Mouse (Mus musculus): ENCODE measurements around the gene Isoc2a. TPM values are rescaled to one million over a fixed set of nuclear protein-coding genes. Genes with fewer than 3 reads are reported as not detected.
"Not testable (repeated sequence)": the region's sequence is repeated elsewhere in the genome, so short reads cannot be mapped to it uniquely, and the experiment has no call there.

Isoc2a gene
- polyA plus RNA-seq, 1 experiment from 2014 or later: 1.3 TPM

DNA sequence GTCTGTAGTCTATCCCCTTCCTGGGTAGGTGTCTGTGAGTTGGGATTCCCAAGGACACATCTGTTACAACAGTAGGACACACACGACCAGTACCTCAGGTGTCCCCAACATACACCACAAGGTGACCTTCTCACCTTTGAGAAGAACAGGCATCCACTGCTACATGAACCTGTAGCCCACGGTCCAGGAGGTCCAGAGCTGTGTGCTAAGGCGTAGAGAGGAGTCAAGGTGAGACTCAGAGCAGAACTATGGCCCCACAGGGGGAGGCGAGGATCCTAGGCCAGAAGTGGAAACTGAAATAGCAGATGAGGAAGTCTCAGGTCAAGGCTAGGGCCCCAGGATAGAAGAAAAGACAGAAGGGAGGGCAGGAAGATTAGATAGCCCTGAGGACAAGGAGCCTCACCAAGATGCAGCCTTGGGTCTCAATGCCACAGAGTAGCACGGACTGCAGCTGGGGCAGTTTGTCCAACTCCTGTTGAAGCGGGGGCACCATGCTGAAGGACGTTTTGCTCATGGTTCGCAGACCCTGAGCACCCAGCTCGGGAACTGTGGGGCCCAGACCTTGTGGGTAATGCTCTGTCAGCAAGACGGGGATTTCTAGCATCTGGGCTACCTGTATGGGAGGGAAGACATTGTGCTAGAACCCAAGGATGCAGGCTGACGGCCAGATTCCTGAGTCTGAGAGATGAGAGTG lies 26.2 kb upstream of the Isoc2a start:
- Histone ChIP-seq H3K36me3 (ENCODE audit: control insufficient read depth, insufficient read depth) (no peaks in the 10 kb centered on the region), H3K4me2 (replicated peaks; ENCODE audit: low read depth) (no peak overlapping the region), H3K4me3 (ENCODE audit: low read depth, low read length) (no peak overlapping the region), H3K9me3 (ENCODE audit: control insufficient read depth) (no peaks in the 10 kb centered on the region), H3K27me3 (replicated peaks; ENCODE audit: control insufficient read depth, insufficient read depth, low read length) (0 out of 2 replicates have a peak, but pooled peaks cover 3% of the 10 kb centered on the region), H3K4me1 (replicated peaks; ENCODE audit: control insufficient read depth, insufficient read depth, low read length) (no peaks in the 10 kb centered on the region), H3K9ac (ENCODE audit: low read depth, low read length) (no peak overlapping the region), H3K27ac (ENCODE audit: low read depth, low read length) (no peak overlapping the region)
- TF ChIP-seq CTCF (IDR thresholded peaks at IDR 0.05; ENCODE audit: low read depth): no peak
- no peak for ATAC-seq
- WGBS: 80% methylated on average over 11 of the region's 11 CpGs

DNA sequence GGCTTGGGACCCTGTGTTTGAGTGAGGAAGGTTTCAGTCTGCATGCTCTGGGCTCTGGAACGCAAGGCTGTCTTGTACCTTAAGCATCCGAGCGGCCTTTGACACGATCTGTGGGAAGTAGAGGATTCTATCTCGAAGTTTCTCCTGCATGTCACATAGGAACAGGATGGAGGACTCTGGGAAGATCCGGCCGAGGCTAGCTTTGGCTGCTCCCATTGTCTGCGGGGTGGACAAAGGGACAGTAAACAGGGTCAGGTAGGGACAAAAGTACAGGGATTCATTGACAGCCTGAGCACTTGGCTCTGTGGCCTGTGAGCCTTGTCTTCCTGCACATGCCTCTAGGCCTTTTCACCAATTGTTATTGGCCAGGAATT lies 25.7 kb upstream of the Isoc2a start:
- Histone ChIP-seq H3K27me3 (replicated peaks; ENCODE audit: control insufficient read depth, insufficient read depth, low read length) (no peaks in the 10 kb centered on the region), H3K9ac (ENCODE audit: low read depth, low read length) (no peak overlapping the region), H3K9me3 (ENCODE audit: control insufficient read depth) (no peaks in the 10 kb centered on the region), H3K4me2 (replicated peaks; ENCODE audit: low read depth) (no peak overlapping the region), H3K4me1 (replicated peaks; ENCODE audit: control insufficient read depth, insufficient read depth, low read length) (no peaks in the 10 kb centered on the region), H3K36me3 (ENCODE audit: control insufficient read depth, insufficient read depth) (no peaks in the 10 kb centered on the region), H3K4me3 (ENCODE audit: low read depth, low read length) (no peak overlapping the region), H3K27ac (ENCODE audit: low read depth, low read length) (no peak overlapping the region)
- ATAC-seq: no peak
- 78% methylated on average over 8 of the region's 8 CpGs for WGBS
- TF ChIP-seq CTCF (IDR thresholded peaks at IDR 0.05; ENCODE audit: low read depth): no peak

DNA sequence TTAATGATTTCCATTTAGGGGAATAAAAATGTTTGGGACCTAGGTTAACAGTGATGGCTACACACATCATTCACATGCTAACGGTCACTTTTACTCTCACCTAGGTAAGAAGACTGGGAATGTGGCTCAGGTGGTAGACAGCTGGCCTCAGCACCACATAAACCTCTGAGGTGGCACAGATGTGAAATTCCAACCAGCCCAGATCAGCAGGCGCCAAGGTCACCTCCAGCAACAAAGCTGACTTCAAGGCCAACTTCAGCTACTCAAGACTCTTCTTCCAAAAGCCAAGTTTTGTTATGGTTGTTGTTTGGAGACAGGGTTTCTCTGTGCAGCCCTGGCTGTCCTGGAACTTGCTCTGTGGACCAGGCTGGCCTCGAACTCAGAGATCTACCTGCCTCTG lies 23.3 kb upstream of the Isoc2a start:
- Histone ChIP-seq H3K4me2 (replicated peaks; ENCODE audit: low read depth) (no peak overlapping the region), H3K27ac (ENCODE audit: low read depth, low read length) (no peak overlapping the region), H3K9me3 (ENCODE audit: control insufficient read depth) (no peaks in the 10 kb centered on the region), H3K9ac (ENCODE audit: low read depth, low read length) (no peak overlapping the region), H3K4me3 (ENCODE audit: low read depth, low read length) (no peak overlapping the region), H3K4me1 (replicated peaks; ENCODE audit: control insufficient read depth, insufficient read depth, low read length) (no peaks in the 10 kb centered on the region), H3K27me3 (replicated peaks; ENCODE audit: control insufficient read depth, insufficient read depth, low read length) (0 out of 2 replicates have a peak, but pooled peaks cover 3% of the 10 kb centered on the region), H3K36me3 (ENCODE audit: control insufficient read depth, insufficient read depth) (no peaks in the 10 kb centered on the region)
- no peak for TF ChIP-seq CTCF (IDR thresholded peaks at IDR 0.05; ENCODE audit: low read depth)
- ATAC-seq: no peak
- WGBS: 78% methylated on average over 3 of the region's 3 CpGs

DNA sequence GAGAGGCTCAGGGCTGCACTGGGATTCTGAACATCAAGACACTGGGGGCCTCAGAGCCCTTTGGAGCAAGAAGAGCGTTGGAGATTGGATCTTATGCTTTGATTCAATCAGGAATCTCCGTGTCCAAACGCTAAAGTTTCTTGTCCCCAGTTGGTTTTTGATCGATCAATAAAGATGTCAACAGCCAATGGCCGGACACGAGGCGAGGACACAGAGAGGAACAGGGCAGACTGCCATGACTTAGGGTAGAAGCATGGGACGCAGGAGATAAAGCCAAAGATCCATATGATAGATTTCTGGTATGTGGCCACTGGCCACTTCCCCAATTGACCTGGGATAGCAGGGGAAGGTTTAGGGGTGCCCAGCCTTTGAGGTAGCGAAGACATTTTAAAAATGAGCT lies 20.4 kb upstream of the Isoc2a start:
- 81% methylated on average over 9 of the region's 9 CpGs for WGBS
- H3K4me2 ChIP-seq (replicated peaks; ENCODE audit: low read depth): no peak overlapping the region
- no peaks in the 10 kb centered on the region for H3K4me1 ChIP-seq (replicated peaks; ENCODE audit: control insufficient read depth, insufficient read depth, low read length)
- no peak for ATAC-seq
- no peak overlapping the region for H3K4me3 ChIP-seq (ENCODE audit: low read depth, low read length)
- no peak overlapping the region for H3K27ac ChIP-seq (ENCODE audit: low read depth, low read length)
- H3K36me3 ChIP-seq (ENCODE audit: control insufficient read depth, insufficient read depth): no peaks in the 10 kb centered on the region
- H3K9me3 ChIP-seq (ENCODE audit: control insufficient read depth): no peaks in the 10 kb centered on the region
- no peak overlapping the region for H3K9ac ChIP-seq (ENCODE audit: low read depth, low read length)
- 0 out of 2 replicates have a peak, but pooled peaks cover 3% of the 10 kb centered on the region for H3K27me3 ChIP-seq (replicated peaks; ENCODE audit: control insufficient read depth, insufficient read depth, low read length)
- TF ChIP-seq CTCF (IDR thresholded peaks at IDR 0.05; ENCODE audit: low read depth): no peak

DNA sequence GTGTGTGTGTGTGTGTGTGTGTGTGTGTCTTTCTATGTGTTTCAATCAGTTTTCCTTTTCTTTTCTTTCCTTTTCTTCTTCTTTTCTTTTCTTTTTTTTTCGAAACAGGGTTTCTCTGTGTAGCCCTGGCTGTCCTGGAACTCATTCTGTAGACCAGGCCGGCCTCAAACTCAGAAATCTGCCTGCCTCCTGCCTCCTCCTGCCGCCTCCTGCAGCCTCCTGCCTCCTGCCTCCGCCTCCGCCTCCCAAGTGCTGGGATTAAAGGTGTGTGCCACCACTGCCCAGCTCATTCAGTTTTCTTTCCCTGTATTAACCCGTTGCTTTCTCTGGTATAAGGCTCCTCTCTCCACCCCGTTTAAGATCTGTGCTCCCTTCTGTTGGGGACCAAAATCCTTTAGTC lies 19.6 kb upstream of the Isoc2a start:
- TF ChIP-seq CTCF (IDR thresholded peaks at IDR 0.05; ENCODE audit: low read depth): no peak
- no peaks in the 10 kb centered on the region for H3K9me3 ChIP-seq (ENCODE audit: control insufficient read depth)
- no peaks in the 10 kb centered on the region for H3K36me3 ChIP-seq (ENCODE audit: control insufficient read depth, insufficient read depth)
- 62% methylated on average over 7 of the region's 7 CpGs for WGBS
- no peaks in the 10 kb centered on the region for H3K4me1 ChIP-seq (replicated peaks; ENCODE audit: control insufficient read depth, insufficient read depth, low read length)
- ATAC-seq: no peak
- H3K27ac ChIP-seq (ENCODE audit: low read depth, low read length): no peak overlapping the region
- no peak overlapping the region for H3K9ac ChIP-seq (ENCODE audit: low read depth, low read length)
- 0 out of 2 replicates have a peak, but pooled peaks cover 3% of the 10 kb centered on the region for H3K27me3 ChIP-seq (replicated peaks; ENCODE audit: control insufficient read depth, insufficient read depth, low read length)
- H3K4me3 ChIP-seq (ENCODE audit: low read depth, low read length): no peak overlapping the region
- no peak overlapping the region for H3K4me2 ChIP-seq (replicated peaks; ENCODE audit: low read depth)

DNA sequence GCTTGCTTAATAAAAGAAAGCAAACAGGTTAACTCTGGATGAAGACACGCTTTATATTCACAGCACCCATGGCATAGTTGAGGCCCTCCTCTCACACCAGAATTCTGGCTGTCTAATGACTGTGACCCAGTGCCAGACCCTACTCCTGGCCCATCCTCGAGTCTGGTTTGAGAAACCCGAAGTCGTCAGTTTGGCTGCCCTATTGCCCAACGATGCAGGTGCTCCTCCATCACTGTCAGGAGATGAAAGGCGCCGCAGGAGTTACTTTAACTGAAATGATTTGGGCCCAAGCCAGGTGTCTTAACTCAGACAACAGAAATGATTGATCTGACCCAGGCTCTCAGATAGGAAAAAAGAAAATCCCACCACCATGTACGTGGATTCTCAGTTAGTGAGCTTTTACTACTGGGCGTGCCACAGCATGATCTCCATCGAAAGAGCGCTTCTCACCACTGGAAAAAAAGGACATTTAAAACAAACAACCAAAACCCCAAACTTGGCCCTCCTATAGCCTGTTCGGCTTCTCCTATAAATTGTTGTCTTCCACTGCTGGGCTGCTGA lies 17.5 kb upstream of the Isoc2a start:
- Histone ChIP-seq H3K4me3 (ENCODE audit: low read depth, low read length) (no peak overlapping the region), H3K9me3 (ENCODE audit: control insufficient read depth) (no peaks in the 10 kb centered on the region), H3K27ac (ENCODE audit: low read depth, low read length) (no peak overlapping the region), H3K4me1 (replicated peaks; ENCODE audit: control insufficient read depth, insufficient read depth, low read length) (0 out of 2 replicates have a peak, but pooled peaks cover 2% of the 10 kb centered on the region), H3K4me2 (replicated peaks; ENCODE audit: low read depth) (no peak overlapping the region), H3K9ac (ENCODE audit: low read depth, low read length) (no peak overlapping the region), H3K27me3 (replicated peaks; ENCODE audit: control insufficient read depth, insufficient read depth, low read length) (0 out of 2 replicates have a peak, but pooled peaks cover 3% of the 10 kb centered on the region), H3K36me3 (ENCODE audit: control insufficient read depth, insufficient read depth) (no peaks in the 10 kb centered on the region)
- 47% methylated on average over 12 of the region's 12 CpGs for WGBS
- TF ChIP-seq CTCF (IDR thresholded peaks at IDR 0.05; ENCODE audit: low read depth): no peak
- no peak for ATAC-seq

DNA sequence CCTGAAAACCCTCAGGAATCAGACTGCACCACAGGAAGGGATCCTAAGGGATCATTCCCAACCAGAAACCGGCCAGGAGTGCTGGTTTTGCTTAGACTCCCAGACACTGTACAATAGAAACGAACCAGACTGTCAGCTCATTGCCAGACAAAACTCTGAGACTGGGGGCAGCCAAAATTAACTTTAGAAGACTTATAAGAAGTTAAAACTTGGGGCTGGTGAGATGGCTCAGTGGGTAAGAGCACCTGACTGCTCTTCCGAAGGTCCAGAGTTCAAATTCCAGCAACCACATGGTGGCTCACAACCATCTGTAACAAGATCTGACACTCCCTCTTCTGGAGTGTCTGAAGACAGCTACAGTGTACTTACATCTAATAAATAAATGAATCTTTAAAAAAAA lies 16.0 kb upstream of the Isoc2a start:
- not testable (repeated sequence) for H3K9me3 ChIP-seq (ENCODE audit: control insufficient read depth); H3K4me3 ChIP-seq (ENCODE audit: low read depth, low read length); H3K27me3 ChIP-seq (replicated peaks; ENCODE audit: control insufficient read depth, insufficient read depth, low read length); H3K9ac ChIP-seq (ENCODE audit: low read depth, low read length); H3K4me2 ChIP-seq (replicated peaks; ENCODE audit: low read depth); H3K36me3 ChIP-seq (ENCODE audit: control insufficient read depth, insufficient read depth); H3K4me1 ChIP-seq (replicated peaks; ENCODE audit: control insufficient read depth, insufficient read depth, low read length); H3K27ac ChIP-seq (ENCODE audit: low read depth, low read length); ATAC-seq
- WGBS: 53% methylated on average over 3 of the region's 3 CpGs
